Mouse (Mus musculus) erythroblast, embryonic 14.5 days (primary cell): ENCODE results near the gene Arhgdig.

ENCODE experiments used
- GATA1 ChIP-seq: IDR thresholded peaks from 2 replicates; pipeline ENCODE4 v1.6.1; 2012; ENCODE audit warnings: low read length, inconsistent platforms, mixed read lengths
- TAL1 ChIP-seq: IDR thresholded peaks from 3 replicates; pipeline ENCODE4 v1.6.1; 2012; ENCODE audit warnings: low read length, inconsistent platforms, mixed read lengths

- TF ChIP-seq GATA1, result no peak
- no peak for TF ChIP-seq TAL1
Measured at GRCm38 (mm10) chr17:26178611-26179010, 29.0 kb downstream of the Arhgdig start.
